Mouse (Mus musculus) spleen, adult 12 weeks (tissue): Measurements from ENCODE around the gene Atxn7l3b.
A peak's percentile ranks its signal among the peaks of the same experiment; 100 is the strongest.
"Not testable (repeated sequence)": the region's sequence is repeated elsewhere in the genome, so short reads cannot be mapped to it uniquely, and the experiment has no call there.

Experiments
- DNase-seq: peaks from one replicate; pipeline ENCODE4 v3.0.0; 2022; ENCODE audit warnings: low spot score

Gene Atxn7l3b

DNA sequence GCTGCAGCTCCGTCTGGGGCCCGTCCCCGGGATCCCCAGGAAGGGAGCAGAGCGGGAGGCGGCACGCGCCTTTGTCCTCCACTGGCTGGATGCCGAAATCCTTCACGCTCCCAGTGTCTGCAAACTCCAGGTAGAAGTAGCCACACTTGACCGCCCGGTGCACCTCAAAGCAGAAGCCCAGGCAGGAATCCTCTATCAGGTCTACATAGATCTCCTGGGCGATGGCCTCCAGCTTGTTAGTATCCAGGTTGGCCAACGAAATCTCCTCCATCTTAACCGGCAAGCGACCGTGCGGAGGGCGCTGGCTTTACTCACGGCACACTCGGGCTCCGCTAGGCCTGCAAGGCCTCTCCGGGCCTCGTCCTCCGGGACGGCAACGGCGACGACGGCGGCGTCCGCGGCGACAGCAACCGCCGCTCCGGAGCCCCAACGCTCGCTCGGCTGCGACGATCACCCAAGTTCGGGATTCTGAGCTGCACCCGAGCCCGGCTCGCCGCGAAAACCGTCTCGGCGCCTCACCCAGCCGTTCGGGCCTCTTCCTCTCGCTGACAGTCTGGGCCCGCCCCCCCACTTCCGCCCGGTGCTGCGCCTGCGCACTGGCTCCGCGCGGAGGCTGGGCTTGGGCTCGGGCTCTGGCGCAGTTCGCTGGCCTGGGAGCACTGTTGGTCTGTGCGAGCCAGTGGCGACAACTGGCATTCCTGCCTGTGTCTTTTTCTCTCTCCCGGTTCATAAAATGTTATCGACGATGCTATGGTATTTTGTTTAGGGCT is at the start of gene Atxn7l3b:
TSS of gene Atxn7l3b (minus strand) at position 550 of the 770 bp plus-strand sequence.
- DNase-seq, result peak; percentile 94

DNA sequence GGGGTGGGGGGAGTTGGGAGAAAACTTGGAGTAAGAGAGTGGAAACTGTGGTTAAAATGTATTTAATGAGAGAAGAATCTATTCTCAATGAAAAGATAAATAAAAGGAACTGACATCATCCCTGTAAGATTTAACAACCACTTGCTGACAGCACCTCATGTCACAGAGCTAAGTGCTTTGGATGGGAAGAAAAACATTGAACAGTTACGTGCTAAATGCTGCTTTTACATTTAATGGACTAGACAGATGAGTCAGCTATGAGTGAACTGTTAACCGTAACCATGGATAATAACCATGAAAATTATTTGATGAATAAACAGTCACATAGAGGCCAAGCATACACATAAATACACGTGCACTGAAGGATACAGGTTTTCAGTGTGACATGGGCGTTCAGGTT is 48.8 kb upstream of the Atxn7l3b start:
- no peak for DNase-seq

- DNase-seq, result no peak
Observed at GRCm38 (mm10) chr10:112973286-112974026, 44.7 kb upstream of the Atxn7l3b start.

DNA sequence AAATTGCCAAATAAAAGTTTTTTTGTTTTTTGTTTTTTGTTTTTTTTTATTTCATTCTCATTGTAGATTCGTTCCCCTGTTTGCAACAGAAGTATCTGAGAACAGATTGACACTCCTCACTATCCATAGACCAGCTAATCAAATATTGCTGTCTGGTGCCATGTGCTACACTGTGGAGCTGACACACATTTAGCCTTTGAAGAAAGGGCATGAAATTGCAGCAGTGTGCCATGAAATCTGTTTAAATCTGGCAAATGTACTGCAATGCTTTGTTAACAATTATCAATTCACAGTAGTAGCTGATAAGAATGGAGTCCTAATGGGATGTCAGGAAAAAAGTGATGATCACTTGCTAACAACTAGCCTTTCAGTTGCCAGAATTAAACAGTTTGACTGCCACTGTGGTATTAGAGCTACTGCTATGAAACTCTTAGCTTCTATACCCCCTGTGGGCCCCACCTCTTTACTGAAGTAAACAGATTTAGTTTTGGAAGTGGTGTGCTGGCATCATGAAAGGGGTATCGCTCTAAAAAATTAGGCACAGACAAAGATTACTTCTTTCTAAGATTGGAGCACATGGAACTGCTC is 41.3 kb upstream of the Atxn7l3b start:
- no peak for DNase-seq

DNA sequence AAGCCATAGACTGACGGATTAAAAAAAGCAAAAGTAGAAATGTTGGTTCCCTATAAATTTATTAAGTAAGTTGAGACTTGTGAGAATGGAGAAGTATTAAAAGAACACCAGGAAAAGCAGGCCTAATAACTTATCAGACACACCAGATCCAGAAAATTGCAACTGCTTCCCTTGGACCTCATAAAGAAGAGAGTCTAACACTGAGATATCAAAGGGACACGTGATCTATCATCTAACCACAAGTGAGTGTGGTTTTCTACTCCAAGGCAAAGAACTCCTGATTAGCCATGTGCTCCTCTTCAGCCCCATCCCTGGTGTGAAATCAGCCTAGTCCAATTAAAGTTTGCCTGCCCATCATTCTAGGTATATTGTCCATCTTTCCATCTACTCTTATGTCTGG is 38.8 kb upstream of the Atxn7l3b start:
- no peak for DNase-seq

DNA sequence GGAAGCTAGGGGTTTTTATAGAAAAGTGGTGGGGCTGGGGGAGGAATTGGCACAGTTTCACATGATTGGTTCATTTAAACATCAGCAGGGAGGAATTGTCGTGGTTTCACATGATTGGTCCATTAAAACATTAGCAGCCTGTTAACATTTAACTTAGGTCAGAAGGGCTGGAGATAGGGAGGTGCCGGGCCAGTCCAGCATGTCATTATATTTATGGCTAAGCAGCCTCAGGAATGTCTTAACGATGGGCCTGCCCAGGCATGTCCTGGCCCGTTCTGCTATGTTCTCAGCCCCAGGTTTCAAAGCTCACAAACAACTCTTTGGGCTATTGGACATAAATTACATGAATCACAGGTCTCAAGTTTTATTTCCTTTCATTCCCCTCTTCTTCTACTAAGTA is 33.4 kb upstream of the Atxn7l3b start:
- DNase-seq, result not testable (repeated sequence)

GRCm38 (mm10) chr10:112954140-112954539 is 25.3 kb upstream of the Atxn7l3b start:
- DNase-seq, result no peak

GRCm38 (mm10) chr10:112948453-112948852 is 19.7 kb upstream of the Atxn7l3b start:
- no peak for DNase-seq

- DNase-seq, result no peak
Observed at GRCm38 (mm10) chr10:112929222-112929615, 418 bp upstream of the Atxn7l3b start.

DNA sequence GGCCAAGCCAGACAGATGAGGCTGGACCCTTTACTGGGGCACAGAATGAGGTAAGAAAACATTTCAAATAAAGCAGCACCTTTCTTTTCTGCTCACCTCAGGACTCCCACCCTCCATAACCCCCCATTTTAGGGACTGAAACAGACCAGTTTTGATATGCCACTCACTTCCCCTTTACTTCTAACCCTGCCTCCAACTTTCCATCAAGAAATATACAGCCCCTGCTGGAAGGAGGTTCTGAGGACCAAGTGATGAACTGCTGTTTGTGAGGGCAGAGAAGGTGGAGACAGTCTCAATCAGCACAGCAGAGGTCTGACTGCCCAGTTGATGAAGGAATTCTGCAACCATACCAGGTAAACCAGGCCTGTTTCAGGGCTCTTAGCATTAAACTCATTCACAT is 1.8 kb downstream of the Atxn7l3b start:
- no peak for DNase-seq

GRCm38 (mm10) chr10:112926271-112926670 is 2.5 kb downstream of the Atxn7l3b start:
- DNase-seq, result no peak

GRCm38 (mm10) chr10:112916575-112917190 is 12.1 kb downstream of the Atxn7l3b start:
- DNase-seq, result no peak

DNA sequence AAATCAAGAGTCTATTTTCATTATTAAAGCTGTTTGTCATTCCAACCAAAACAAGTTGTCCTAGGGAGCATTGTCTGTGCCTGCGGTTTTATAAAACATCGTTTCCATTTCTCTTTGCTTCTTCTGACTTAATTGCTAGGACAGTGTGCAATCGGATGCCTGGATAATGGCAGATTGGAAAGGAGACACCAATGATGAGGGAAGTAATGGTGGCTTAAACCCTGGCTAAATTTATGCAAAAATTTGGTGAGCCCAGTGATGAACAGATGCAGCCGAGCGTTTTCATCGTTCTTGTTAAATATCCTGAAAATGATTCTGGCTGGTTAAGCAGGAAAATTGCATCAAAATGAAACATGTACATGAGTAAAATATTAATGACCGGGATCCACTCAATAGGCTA is 28.6 kb downstream of the Atxn7l3b start:
- DNase-seq, result no peak

DNA sequence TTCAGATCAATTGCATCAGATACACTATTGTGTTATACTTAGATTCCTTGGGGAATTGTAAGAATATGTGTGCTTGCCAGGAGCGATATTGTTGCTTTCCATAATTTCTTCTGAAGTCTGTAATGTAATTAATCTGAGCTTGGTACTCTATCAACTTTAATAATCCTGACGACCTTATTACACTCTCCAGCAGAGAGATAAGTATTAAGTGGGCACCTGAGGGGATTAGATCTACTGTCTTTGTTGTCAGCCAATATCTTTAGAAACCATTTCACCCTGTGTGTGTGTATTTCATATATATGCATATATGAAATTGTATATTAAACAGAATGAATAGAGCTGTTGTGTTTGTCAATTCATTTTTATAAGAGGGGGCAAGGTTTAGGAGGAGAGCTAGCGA is 29.0 kb downstream of the Atxn7l3b start:
- DNase-seq, result no peak

GRCm38 (mm10) chr10:112896636-112897035 is 32.2 kb downstream of the Atxn7l3b start:
- no peak for DNase-seq

GRCm38 (mm10) chr10:112893622-112894252 is 35.1 kb downstream of the Atxn7l3b start:
- no peak for DNase-seq

- no peak for DNase-seq
Observed at GRCm38 (mm10) chr10:112884064-112884463, 44.7 kb downstream of the Atxn7l3b start.

DNA sequence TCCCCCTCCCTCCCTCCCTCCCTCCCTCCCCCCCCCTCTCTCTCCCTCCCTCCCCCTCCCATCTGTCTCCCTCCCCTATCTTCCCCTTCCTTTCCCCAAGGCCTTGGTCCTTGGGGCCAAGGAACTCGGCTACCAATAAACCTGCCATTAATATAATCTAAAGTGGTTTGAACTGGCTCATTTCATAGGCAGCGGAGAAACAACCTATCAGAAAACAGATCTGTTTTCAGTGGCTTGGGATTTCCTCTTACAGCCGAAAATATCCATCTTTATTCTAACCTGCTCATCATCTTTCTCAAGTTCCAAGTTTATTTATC is 45.2 kb downstream of the Atxn7l3b start:
- DNase-seq, result no peak

DNA sequence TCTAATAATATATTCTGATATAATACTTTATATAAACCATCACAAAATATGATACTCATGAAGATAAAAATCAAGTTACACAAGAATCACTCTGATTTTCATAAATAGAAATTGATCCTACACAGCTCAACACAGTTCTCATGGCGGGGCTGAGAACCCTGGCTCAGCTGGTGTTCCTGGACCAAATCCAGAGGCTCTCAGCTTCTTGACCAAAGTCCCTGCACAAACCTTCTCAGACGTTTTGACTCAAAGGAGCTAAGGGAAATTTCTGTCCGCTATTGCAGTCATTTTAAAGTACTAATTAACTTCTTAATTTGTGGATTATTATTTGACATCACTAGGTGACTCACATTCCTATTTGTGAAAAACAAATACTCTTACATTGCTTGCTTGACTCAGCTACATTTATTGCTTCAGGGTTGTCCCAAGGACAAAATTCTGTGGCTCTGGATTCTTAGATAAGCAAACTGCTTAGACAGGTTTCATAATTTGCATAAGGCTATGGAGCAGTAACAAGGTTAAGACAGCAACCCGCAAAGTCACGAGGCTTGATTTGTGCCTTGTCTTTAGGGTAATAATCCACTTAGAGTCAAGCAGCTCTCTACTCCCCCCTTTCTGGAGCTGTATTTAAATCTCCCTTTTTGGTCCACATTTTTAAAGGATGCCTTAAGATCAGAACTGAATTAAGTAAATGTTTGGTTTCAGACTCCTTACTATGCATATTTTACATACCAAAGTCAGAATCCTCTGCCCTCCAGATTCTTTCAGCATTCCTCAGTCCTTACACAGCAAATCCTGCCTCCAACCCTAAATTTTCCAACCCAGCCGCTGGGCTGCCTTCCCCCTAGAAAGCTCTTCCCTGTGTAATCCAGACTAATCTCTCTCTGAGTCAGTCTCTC is 45.8 kb downstream of the Atxn7l3b start:
- no peak for DNase-seq

- no peak for DNase-seq
Observed at GRCm38 (mm10) chr10:112882149-112882548, 46.7 kb downstream of the Atxn7l3b start.

DNA sequence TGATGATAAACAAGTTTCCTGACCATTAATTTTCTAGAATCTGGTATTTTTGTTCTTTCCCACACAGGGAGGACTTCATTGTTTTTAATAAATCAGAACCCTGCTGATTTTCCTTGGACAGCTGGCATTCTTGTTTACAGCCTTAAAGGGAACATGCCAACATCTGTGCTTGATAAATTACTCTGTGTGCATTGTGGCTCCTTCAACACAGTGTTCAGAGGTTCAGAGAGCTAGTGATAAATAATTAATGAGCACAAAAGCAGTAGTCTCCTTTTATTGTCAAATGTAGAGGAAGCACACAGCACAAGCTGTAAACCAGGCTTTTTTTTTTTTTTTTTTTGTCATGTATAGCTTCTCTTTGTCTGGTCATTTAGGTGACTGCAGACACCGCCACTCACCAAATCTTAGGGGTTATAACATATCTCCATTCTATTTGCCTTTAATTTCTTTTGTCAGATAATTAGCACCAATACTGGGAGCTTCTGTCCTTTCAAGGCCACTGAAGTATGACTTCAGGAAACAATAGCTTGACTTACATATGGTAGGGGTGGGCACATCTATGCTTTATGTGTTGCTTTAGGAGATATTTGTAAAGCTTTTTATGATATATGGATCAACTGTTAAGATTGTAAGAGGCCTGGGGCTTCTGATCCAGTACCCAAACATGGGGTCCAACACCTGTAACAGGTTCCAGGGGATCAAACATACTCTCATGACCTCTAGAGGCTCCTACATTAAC is 52.0 kb downstream of the Atxn7l3b start:
- DNase-seq, result no peak
